Mouse (Mus musculus) stomach, embryonic 16.5 days (tissue): Measurements from ENCODE around the gene Cd40. TPM values are rescaled to one million over a fixed set of nuclear protein-coding genes. Genes with fewer than 3 reads are reported as not detected.

Experiments
- ATAC-seq: fragments of 200-750 bp; cut with Nextera tagmentation; 2 replicates; pipeline ENCODE4 v1.8.0; 2017; ENCODE audit warnings: moderate number of reproducible peaks, moderate TSS enrichment; ENCODE audit not compliant: insufficient read depth, low FRiP score
- H3K27ac ChIP-seq: fragments of 300-500 bp; sonication (generic); 2 replicates; pipeline ENCODE4 v1.5.1; 2014; ENCODE audit warnings: low read length
- H3K27me3 ChIP-seq: fragments of 300-500 bp; sonication (generic); 2 replicates; pipeline ENCODE4 v1.6.1; 2014; ENCODE audit warnings: low read length, control low read depth, mixed read lengths; ENCODE audit not compliant: control insufficient read depth, insufficient read depth
- H3K36me3 ChIP-seq: fragments of 300-500 bp; sonication (generic); 2 replicates; pipeline ENCODE4 v1.6.1; 2014; ENCODE audit warnings: low read length; ENCODE audit not compliant: control insufficient read depth, insufficient read depth
- H3K4me1 ChIP-seq: fragments of 300-500 bp; sonication (generic); 2 replicates; pipeline ENCODE4 v1.6.1; 2014; ENCODE audit warnings: low read length, control low read depth, mixed read lengths; ENCODE audit not compliant: control insufficient read depth, insufficient read depth
- H3K4me2 ChIP-seq: fragments of 300-500 bp; sonication (generic); 2 replicates; pipeline ENCODE4 v1.6.1; 2014; ENCODE audit warnings: low read depth, low read length, mixed read lengths
- H3K4me3 ChIP-seq: fragments of 300-500 bp; sonication (generic); replicated peaks from 2 replicates; pipeline ENCODE4 v1.5.1; 2014; ENCODE audit warnings: mild to moderate bottlenecking, low read length
- H3K9ac ChIP-seq: fragments of 300-500 bp; sonication (generic); 2 replicates; pipeline ENCODE4 v1.6.1; 2014; ENCODE audit warnings: low read length
- H3K9me3 ChIP-seq: fragments of 300-500 bp; sonication (generic); replicated peaks from 2 replicates; pipeline ENCODE4 v1.6.1; 2016; ENCODE audit warnings: low read length, control low read depth; ENCODE audit not compliant: control insufficient read depth
- WGBS: fragments of 180-500 bp; shearing (Covaris S2); extraction: QIAGEN DNeasy Blood & Tissue Kit; methylation state at CpG from one replicate; pipeline ENCODE4 v1.1.7; 2014; 5-methylcytosine and 5-hydroxymethylcytosine counted together
- polyA plus RNA-seq: library from polyadenylated mRNA; unstranded; fragments of >200 nt; fragmentation: Nextera tagmentation; extraction: Ambion mirVana; gene quantifications from 2 replicates; pipeline ENCODE4 v1.2.1, GENCODE M21; 2015

Gene Cd40
- polyA plus RNA-seq, 1 experiment from 2014 or later = 7.0 TPM

DNA sequence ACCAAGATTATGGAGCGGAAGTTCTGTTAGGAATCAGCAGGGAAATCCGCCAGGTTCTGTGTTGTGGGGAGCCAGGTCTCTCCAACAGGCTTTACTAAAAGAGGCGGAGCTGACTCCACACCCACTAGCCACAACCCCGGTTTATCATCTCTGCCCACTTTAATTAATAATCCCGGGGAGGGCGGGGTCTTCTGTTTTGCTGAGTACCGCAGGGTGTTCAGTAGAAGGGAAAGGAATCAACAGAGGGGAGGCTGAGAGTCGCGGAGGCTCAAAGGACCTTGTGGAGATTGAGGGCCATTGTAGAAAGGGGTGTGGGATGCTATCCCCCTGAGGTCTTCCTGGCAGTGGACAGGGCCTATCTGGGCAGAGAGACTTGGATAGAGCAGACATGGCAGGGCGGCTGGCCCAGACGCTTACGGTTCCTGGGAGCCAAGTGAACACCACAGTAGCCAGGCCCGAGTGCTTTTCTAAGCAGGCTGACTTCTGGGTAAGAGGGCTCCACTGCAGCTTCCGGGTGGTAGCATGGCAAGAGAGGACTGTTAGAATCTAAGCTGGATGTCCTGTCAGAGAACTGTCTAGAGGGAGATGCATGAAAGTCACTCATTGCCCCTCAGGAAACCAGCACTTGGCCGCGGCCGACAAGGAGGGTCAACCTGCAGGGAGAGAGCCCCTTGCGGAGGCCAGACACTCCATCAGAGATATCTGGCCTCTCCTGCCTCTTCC is 4.4 kb upstream of the Cd40 start:
- 0 out of 2 replicates have a peak, but pooled peaks cover 6% of the 10 kb centered on the region for H3K4me1 ChIP-seq
- no peaks in the 10 kb centered on the region for H3K36me3 ChIP-seq
- WGBS = 70% methylated on average over 18 of the region's 18 CpGs
- H3K9me3 ChIP-seq = no peaks in the 10 kb centered on the region; the same call in 1 of the 2 replicates
- H3K4me2 ChIP-seq = no peak overlapping the region
- ATAC-seq = no peak
- H3K9ac ChIP-seq = no peak overlapping the region
- H3K27ac ChIP-seq = no peak overlapping the region
- H3K4me3 ChIP-seq = no peak overlapping the region
- H3K27me3 ChIP-seq = no peaks in the 10 kb centered on the region

DNA sequence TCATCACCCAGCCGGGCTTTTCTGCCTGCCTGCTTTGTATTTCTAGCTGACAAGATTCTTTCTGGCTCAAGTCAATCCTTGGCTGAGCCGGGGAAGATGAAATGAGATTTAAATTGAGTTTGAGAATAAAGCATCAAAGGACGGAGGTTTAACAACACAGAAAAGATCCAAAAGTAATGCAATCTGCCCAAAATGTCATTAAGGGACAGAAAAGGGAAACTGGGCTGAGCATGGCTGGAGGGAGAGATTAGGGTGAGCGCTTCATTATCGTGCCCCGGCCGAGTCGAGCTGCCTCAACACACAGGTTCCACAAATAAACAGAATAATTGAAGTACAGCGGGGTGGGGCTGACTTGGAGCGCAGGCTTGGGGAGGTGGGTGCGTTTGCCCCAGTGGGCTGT is 3.9 kb upstream of the Cd40 start:
- Histone ChIP-seq H3K4me2 (no peak overlapping the region), H3K9ac (no peak overlapping the region), H3K27me3 (no peaks in the 10 kb centered on the region), H3K4me3 (no peak overlapping the region), H3K27ac (no peak overlapping the region), H3K9me3 (no peaks in the 10 kb centered on the region; the same call in 1 of the 2 replicates), H3K4me1 (0 out of 2 replicates have a peak, but pooled peaks cover 6% of the 10 kb centered on the region), H3K36me3 (no peaks in the 10 kb centered on the region)
- WGBS = 30% methylated on average over 11 of the region's 11 CpGs
- ATAC-seq = no peak

GRCm38 (mm10) chr2:165055905-165056304 is 478 bp downstream of the Cd40 start:
- WGBS = 1% methylated on average over 7 of the region's 7 CpGs
- Histone ChIP-seq H3K27ac (no peak overlapping the region), H3K9ac (peak overlapping the region; percentile 17; the same call in 1 of the 2 replicates), H3K27me3 (no peaks in the 10 kb centered on the region), H3K4me2 (peak overlapping the region; percentile 55), H3K9me3 (no peaks in the 10 kb centered on the region; the same call in 1 of the 2 replicates), H3K36me3 (no peaks in the 10 kb centered on the region), H3K4me1 (0 out of 2 replicates have a peak, but pooled peaks cover 6% of the 10 kb centered on the region), H3K4me3 (peak overlapping the region; percentile 42)
- no peak for ATAC-seq

DNA sequence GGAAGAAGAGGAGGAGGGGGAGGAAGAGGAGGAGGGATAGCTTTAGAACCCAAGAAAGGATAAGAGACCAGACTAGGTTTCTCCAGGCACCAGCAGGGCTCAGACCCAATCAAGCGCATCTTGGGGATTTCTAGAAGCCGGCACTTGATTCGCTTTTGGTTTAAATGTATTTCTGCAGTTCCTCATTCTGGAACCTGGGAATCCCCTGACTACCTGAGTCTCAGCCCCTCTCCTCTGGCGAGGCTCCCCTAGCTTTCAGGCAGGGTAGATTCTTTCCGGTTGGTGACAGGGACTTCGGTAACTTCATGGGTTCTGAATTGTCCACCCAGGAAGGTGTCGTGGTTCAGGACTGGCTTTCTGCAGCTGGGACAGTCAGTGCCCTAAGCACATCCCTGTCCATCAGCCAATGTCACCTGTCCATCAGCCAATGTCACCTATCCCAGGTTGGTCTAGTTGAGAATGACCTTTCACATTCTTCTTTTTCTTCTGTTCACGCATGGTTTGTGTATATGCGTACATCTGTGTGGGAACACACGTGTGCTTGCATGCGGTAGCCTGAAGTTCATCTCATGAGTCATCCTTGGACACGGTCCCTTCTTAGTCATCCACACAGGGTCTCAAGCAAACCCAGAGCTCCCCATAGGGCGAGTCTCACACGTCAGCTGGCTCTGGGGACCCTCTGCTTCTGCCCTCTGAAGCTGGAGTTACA is 1.1 kb downstream of the Cd40 start:
- peak overlapping the region; percentile 42 for H3K4me3 ChIP-seq
- 76% methylated on average over 14 of the region's 14 CpGs for WGBS

DNA sequence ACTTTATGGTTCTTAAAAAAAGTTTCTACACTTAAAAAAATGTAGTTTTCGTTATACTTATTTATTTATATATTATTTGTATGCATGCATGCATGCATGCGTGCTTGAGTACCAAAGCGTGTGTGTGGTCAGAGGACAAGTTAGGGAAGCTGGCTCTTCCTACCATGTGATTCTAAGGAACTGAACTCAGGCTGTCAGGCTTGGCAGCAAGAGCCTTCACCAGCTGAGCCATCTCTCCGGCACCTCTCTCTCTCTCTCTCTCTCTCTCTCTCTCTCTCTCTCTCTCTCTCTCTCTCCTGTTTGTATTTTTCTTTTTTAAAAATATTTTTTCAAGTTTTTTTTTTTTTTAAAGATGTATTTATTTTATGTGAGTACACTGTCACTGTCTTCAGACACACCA is 4.5 kb downstream of the Cd40 start:
- H3K27ac ChIP-seq = no peak overlapping the region

More for the DNA sequence above, 1.1 kb downstream of the Cd40 start:
- no peak overlapping the region for H3K27ac ChIP-seq
- no peaks in the 10 kb centered on the region for H3K36me3 ChIP-seq
- no peak overlapping the region for H3K9ac ChIP-seq
- ATAC-seq = no peak
- no peaks in the 10 kb centered on the region; the same call in 1 of the 2 replicates for H3K9me3 ChIP-seq
- H3K4me1 ChIP-seq = peaks cover 6% of the 10 kb centered on the region; the same call in 1 of the 2 replicates
- peak overlapping the region; percentile 55 for H3K4me2 ChIP-seq
- no peaks in the 10 kb centered on the region for H3K27me3 ChIP-seq

DNA sequence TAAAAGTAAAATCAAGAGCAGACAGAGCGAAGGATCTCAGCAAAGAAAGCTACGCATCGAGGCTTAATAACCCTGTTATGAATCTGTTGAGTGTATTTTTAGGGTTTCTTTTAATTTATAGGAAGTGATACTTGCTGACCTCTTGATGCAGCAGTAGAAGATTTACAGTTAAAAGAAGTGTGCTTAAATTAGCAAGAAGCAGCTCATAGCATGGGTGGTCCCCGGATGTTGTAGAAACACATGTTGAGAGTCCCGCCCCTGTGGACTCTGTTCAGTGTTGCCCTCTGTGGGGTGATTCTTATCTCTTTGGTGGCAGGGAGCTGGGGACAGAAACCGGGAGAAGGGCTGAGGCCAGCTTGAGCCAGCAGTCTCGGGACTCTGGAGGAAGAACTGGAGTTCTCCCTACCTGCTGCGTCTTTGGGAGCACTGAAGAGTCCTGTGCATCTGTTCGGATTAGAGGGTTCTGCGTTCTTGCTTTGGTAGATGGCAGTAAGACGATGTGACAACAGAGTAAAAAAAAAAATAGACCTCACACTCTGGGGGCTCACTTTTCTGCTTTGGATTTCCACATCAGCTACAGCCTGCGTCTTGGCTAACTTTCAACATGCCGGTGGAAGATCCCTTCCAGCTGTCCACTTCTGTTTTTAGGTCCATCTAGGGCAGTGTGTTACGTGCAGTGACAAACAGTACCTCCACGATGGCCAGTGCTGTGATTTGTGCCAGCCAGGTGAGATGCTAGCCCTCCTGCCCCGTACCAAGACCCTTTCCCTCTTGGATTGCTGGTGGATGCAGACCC is 6.4 kb downstream of the Cd40 start:
- H3K27ac ChIP-seq = 0 out of 2 replicates have a peak overlapping the region, but pooled peaks have one; percentile 23
- no peak for ATAC-seq
- H3K9ac ChIP-seq = no peak overlapping the region
- H3K4me2 ChIP-seq = 0 out of 2 replicates have a peak overlapping the region, but pooled peaks have one; percentile 12
- no peaks in the 10 kb centered on the region for H3K36me3 ChIP-seq
- H3K4me3 ChIP-seq = no peak overlapping the region
- WGBS = 49% methylated on average over 16 of the region's 16 CpGs
- H3K4me1 ChIP-seq = peaks cover 3% of the 10 kb centered on the region
- no peaks in the 10 kb centered on the region for H3K9me3 ChIP-seq
- H3K27me3 ChIP-seq = no peaks in the 10 kb centered on the region

More for the DNA sequence above, 4.5 kb downstream of the Cd40 start:
- H3K4me2 ChIP-seq = no peak overlapping the region
- no peaks in the 10 kb centered on the region for H3K9me3 ChIP-seq
- peaks cover 7% of the 10 kb centered on the region for H3K4me1 ChIP-seq
- ATAC-seq = no peak
- 94% methylated on average over 4 of the region's 4 CpGs for WGBS
- no peaks in the 10 kb centered on the region for H3K27me3 ChIP-seq
- no peak overlapping the region for H3K4me3 ChIP-seq
- no peaks in the 10 kb centered on the region for H3K36me3 ChIP-seq
- H3K9ac ChIP-seq = no peak overlapping the region

GRCm38 (mm10) chr2:165064489-165064888 is 9.1 kb downstream of the Cd40 start:
- H3K27me3 ChIP-seq = no peaks in the 10 kb centered on the region
- H3K36me3 ChIP-seq = no peaks in the 10 kb centered on the region
- no peak overlapping the region for H3K27ac ChIP-seq
- H3K4me1 ChIP-seq = peaks cover 3% of the 10 kb centered on the region
- no peaks in the 10 kb centered on the region for H3K9me3 ChIP-seq
- WGBS = 49% methylated on average over 7 of the region's 7 CpGs
- H3K9ac ChIP-seq = no peak overlapping the region
- no peak overlapping the region for H3K4me3 ChIP-seq
- no peak overlapping the region for H3K4me2 ChIP-seq
- ATAC-seq = no peak

DNA sequence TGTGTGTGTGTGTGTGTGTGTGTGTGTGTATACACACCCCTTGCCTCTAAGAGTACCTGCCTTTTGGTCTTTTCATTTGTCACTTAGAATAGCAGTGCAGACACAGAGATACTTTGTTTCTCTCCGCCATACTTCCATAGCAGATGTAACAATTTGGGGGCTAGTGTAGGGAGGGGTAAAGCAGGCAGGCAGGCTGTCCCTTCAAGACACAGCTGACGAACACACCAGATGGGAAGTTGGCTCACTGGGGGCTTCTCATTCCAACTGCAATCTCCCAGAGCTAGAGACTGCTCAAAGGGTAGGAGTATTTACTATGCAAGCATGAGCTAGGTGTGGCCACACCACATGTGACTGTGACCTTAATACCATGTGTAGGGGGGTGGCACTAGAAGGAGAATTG is 13.4 kb downstream of the Cd40 start:
- Histone ChIP-seq H3K4me2 (no peak overlapping the region), H3K9me3 (no peaks in the 10 kb centered on the region), H3K4me1 (no peaks in the 10 kb centered on the region), H3K4me3 (no peak overlapping the region), H3K27ac (no peak overlapping the region), H3K9ac (no peak overlapping the region), H3K36me3 (no peaks in the 10 kb centered on the region), H3K27me3 (peaks cover 9% of the 10 kb centered on the region)
- WGBS = 48% methylated on average over 2 of the region's 2 CpGs
- ATAC-seq = peak; percentile 59; the same call in 1 of the 2 replicates
